Mouse (Mus musculus): ENCODE measurements around the gene Cfap54. TPM values are rescaled to one million over a fixed set of nuclear protein-coding genes. Genes with fewer than 3 reads are reported as not detected.

The Cfap54 gene
- polyA plus RNA-seq, 1 experiment: 0.09 TPM

GRCm38 (mm10) chr10:93103676-93104075 is 22.3 kb upstream of the Cfap54 start:
- DNase-seq (ENCODE audit: low read depth in 1 of 2, low spot score in 2 of 2): no peak
- no peak overlapping the region for H3K27ac ChIP-seq (ENCODE audit: insufficient read depth, low read length)
- H3K4me3 ChIP-seq (ENCODE audit: extremely low read depth, insufficient read depth, insufficient read length): no peak overlapping the region
- no peaks in the 10 kb centered on the region for H3K4me1 ChIP-seq (ENCODE audit: control insufficient read depth, insufficient read depth, insufficient read length)
- H3K36me3 ChIP-seq (ENCODE audit: control insufficient read depth, insufficient read depth, low read length): no peaks in the 10 kb centered on the region
- H3K27me3 ChIP-seq (ENCODE audit: control insufficient read depth, insufficient read depth, low read length): no peaks in the 10 kb centered on the region
- WGBS: 88% methylated on average over 11 of the region's 11 CpGs
- no peak for TF ChIP-seq CTCF (IDR thresholded peaks at IDR 0.05; ENCODE audit: extremely low read depth, insufficient read depth, insufficient read length, insufficient replicate concordance)
- no peak for TF ChIP-seq POLR2A (IDR thresholded peaks at IDR 0.05; ENCODE audit: low read depth, low read length)

GRCm38 (mm10) chr10:93102321-93102720 is 20.9 kb upstream of the Cfap54 start:
- Histone ChIP-seq H3K36me3 (ENCODE audit: control insufficient read depth, insufficient read depth, low read length) (no peaks in the 10 kb centered on the region), H3K4me3 (ENCODE audit: extremely low read depth, insufficient read depth, insufficient read length) (no peak overlapping the region), H3K27me3 (ENCODE audit: control insufficient read depth, insufficient read depth, low read length) (no peaks in the 10 kb centered on the region), H3K27ac (ENCODE audit: insufficient read depth, low read length) (no peak overlapping the region), H3K4me1 (ENCODE audit: control insufficient read depth, insufficient read depth, insufficient read length) (no peaks in the 10 kb centered on the region)
- 84% methylated on average over 5 of the region's 5 CpGs for WGBS
- no peak for DNase-seq (ENCODE audit: low read depth in 1 of 2, low spot score in 2 of 2)
- TF ChIP-seq CTCF (IDR thresholded peaks at IDR 0.05; ENCODE audit: extremely low read depth, insufficient read depth, insufficient read length, insufficient replicate concordance): no peak
- no peak for TF ChIP-seq POLR2A (IDR thresholded peaks at IDR 0.05; ENCODE audit: low read depth, low read length)

- H3K36me3 ChIP-seq (ENCODE audit: control insufficient read depth, insufficient read depth, low read length): no peaks in the 10 kb centered on the region
- TF ChIP-seq CTCF (IDR thresholded peaks at IDR 0.05; ENCODE audit: extremely low read depth, insufficient read depth, insufficient read length, insufficient replicate concordance): no peak
- no peak for TF ChIP-seq POLR2A (IDR thresholded peaks at IDR 0.05; ENCODE audit: low read depth, low read length)
- H3K4me1 ChIP-seq (ENCODE audit: control insufficient read depth, insufficient read depth, insufficient read length): no peaks in the 10 kb centered on the region
- WGBS: 58% methylated on average over 7 of the region's 7 CpGs
- no peak overlapping the region for H3K27ac ChIP-seq (ENCODE audit: insufficient read depth, low read length)
- H3K4me3 ChIP-seq (ENCODE audit: extremely low read depth, insufficient read depth, insufficient read length): no peak overlapping the region
- no peak for DNase-seq (ENCODE audit: low read depth in 1 of 2, low spot score in 2 of 2)
- H3K27me3 ChIP-seq (ENCODE audit: control insufficient read depth, insufficient read depth, low read length): no peaks in the 10 kb centered on the region
Observed at GRCm38 (mm10) chr10:93098211-93098805, 16.9 kb upstream of the Cfap54 start.

GRCm38 (mm10) chr10:93097439-93097838 is 16.0 kb upstream of the Cfap54 start:
- H3K27me3 ChIP-seq (ENCODE audit: control insufficient read depth, insufficient read depth, low read length): no peaks in the 10 kb centered on the region
- H3K4me1 ChIP-seq (ENCODE audit: control insufficient read depth, insufficient read depth, insufficient read length): no peaks in the 10 kb centered on the region
- no peak overlapping the region for H3K27ac ChIP-seq (ENCODE audit: insufficient read depth, low read length)
- TF ChIP-seq POLR2A (IDR thresholded peaks at IDR 0.05; ENCODE audit: low read depth, low read length) (no peak), CTCF (IDR thresholded peaks at IDR 0.05; ENCODE audit: extremely low read depth, insufficient read depth, insufficient read length, insufficient replicate concordance) (no peak)
- H3K36me3 ChIP-seq (ENCODE audit: control insufficient read depth, insufficient read depth, low read length): no peaks in the 10 kb centered on the region
- DNase-seq (ENCODE audit: low read depth in 1 of 2, low spot score in 2 of 2): no peak
- 94% methylated on average over 7 of the region's 7 CpGs for WGBS
- no peak overlapping the region for H3K4me3 ChIP-seq (ENCODE audit: extremely low read depth, insufficient read depth, insufficient read length)

GRCm38 (mm10) chr10:93095827-93096226 is 14.4 kb upstream of the Cfap54 start:
- no peaks in the 10 kb centered on the region for H3K36me3 ChIP-seq (ENCODE audit: control insufficient read depth, insufficient read depth, low read length)
- H3K4me1 ChIP-seq (ENCODE audit: control insufficient read depth, insufficient read depth, insufficient read length): no peaks in the 10 kb centered on the region
- TF ChIP-seq CTCF (IDR thresholded peaks at IDR 0.05; ENCODE audit: extremely low read depth, insufficient read depth, insufficient read length, insufficient replicate concordance) (no peak), POLR2A (IDR thresholded peaks at IDR 0.05; ENCODE audit: low read depth, low read length) (no peak)
- 49% methylated on average over 4 of the region's 4 CpGs for WGBS
- no peaks in the 10 kb centered on the region for H3K27me3 ChIP-seq (ENCODE audit: control insufficient read depth, insufficient read depth, low read length)
- H3K27ac ChIP-seq (ENCODE audit: insufficient read depth, low read length): no peak overlapping the region
- DNase-seq (ENCODE audit: low read depth in 1 of 2, low spot score in 2 of 2): no peak
- no peak overlapping the region for H3K4me3 ChIP-seq (ENCODE audit: extremely low read depth, insufficient read depth, insufficient read length)

GRCm38 (mm10) chr10:93094957-93095580 is 13.7 kb upstream of the Cfap54 start:
- Histone ChIP-seq H3K4me1 (ENCODE audit: control insufficient read depth, insufficient read depth, insufficient read length) (no peaks in the 10 kb centered on the region), H3K4me3 (ENCODE audit: extremely low read depth, insufficient read depth, insufficient read length) (no peak overlapping the region), H3K27ac (ENCODE audit: insufficient read depth, low read length) (no peak overlapping the region), H3K36me3 (ENCODE audit: control insufficient read depth, insufficient read depth, low read length) (no peaks in the 10 kb centered on the region), H3K27me3 (ENCODE audit: control insufficient read depth, insufficient read depth, low read length) (no peaks in the 10 kb centered on the region)
- TF ChIP-seq POLR2A (IDR thresholded peaks at IDR 0.05; ENCODE audit: low read depth, low read length): no peak
- TF ChIP-seq CTCF (IDR thresholded peaks at IDR 0.05; ENCODE audit: extremely low read depth, insufficient read depth, insufficient read length, insufficient replicate concordance): no peak
- 86% methylated on average over 7 of the region's 7 CpGs for WGBS
- DNase-seq (ENCODE audit: low read depth in 1 of 2, low spot score in 2 of 2): no peak

GRCm38 (mm10) chr10:93091928-93092327 is 10.5 kb upstream of the Cfap54 start:
- H3K4me3 ChIP-seq (ENCODE audit: extremely low read depth, insufficient read depth, insufficient read length): no peak overlapping the region
- H3K4me1 ChIP-seq (ENCODE audit: control insufficient read depth, insufficient read depth, insufficient read length): no peaks in the 10 kb centered on the region
- no peak overlapping the region for H3K27ac ChIP-seq (ENCODE audit: insufficient read depth, low read length)
- TF ChIP-seq POLR2A (IDR thresholded peaks at IDR 0.05; ENCODE audit: low read depth, low read length) (no peak), CTCF (IDR thresholded peaks at IDR 0.05; ENCODE audit: extremely low read depth, insufficient read depth, insufficient read length, insufficient replicate concordance) (no peak)
- no peaks in the 10 kb centered on the region for H3K36me3 ChIP-seq (ENCODE audit: control insufficient read depth, insufficient read depth, low read length)
- WGBS: 85% methylated on average over 2 of the region's 2 CpGs
- no peak for DNase-seq (ENCODE audit: low read depth in 1 of 2, low spot score in 2 of 2)
- H3K27me3 ChIP-seq (ENCODE audit: control insufficient read depth, insufficient read depth, low read length): no peaks in the 10 kb centered on the region

Data from spleen, adult 2 months (tissue).